Mouse (Mus musculus) thymus, adult 2 months (tissue): ENCODE results near the gene Adprhl1.

Experiments used
- CTCF ChIP-seq: fragments of 200-500 bp; IDR thresholded peaks from 2 replicates; pipeline ENCODE4 v1.5.1; 2012; ENCODE audit warnings: mild to moderate bottlenecking, control low read depth, low read length, moderate library complexity, borderline replicate concordance; ENCODE audit not compliant: control insufficient read depth, poor library complexity, insufficient read depth; ENCODE audit errors: extremely low read depth
- POLR2A ChIP-seq: fragments of 200-500 bp; IDR thresholded peaks from 2 replicates; pipeline ENCODE4 v1.6.1; 2012; ENCODE audit warnings: mild to moderate bottlenecking, low read length, control low read depth, moderate library complexity; ENCODE audit not compliant: control insufficient read depth, poor library complexity, insufficient read depth; ENCODE audit errors: extremely low read depth

GRCm38 (mm10) chr8:13179482-13179881 lies 74.5 kb downstream of the Adprhl1 start:
- TF ChIP-seq POLR2A (no peak), CTCF (no peak)
